Mouse (Mus musculus) liver, postnatal 0 days (tissue): ENCODE results near the gene Txndc17. TPM values are rescaled to one million over a fixed set of nuclear protein-coding genes. Genes with fewer than 3 reads are reported as not detected.

ENCODE experiments used
- ATAC-seq: fragments of 200-750 bp; cut with Nextera tagmentation; 2 replicates; pipeline ENCODE4 v1.8.0; 2017; ENCODE audit warnings: mild to moderate bottlenecking, moderate library complexity
- DNase-seq: peaks from one replicate; pipeline ENCODE4 v3.0.0-alpha.2; 2016
- H3K27ac ChIP-seq: fragments of 300-500 bp; sonication (generic); 2 replicates; pipeline ENCODE4 v1.5.1; 2014; ENCODE audit warnings: antibody characterized with exemption, moderate library complexity, mild to moderate bottlenecking, low read depth
- H3K27me3 ChIP-seq: fragments of 300-500 bp; sonication (generic); 2 replicates; pipeline ENCODE4 v1.6.1; 2014; ENCODE audit warnings: low read length, control low read depth, mixed read lengths; ENCODE audit not compliant: insufficient read depth
- H3K36me3 ChIP-seq: fragments of 300-500 bp; sonication (generic); replicated peaks from 2 replicates; pipeline ENCODE4 v1.6.1; 2014; ENCODE audit warnings: mild to moderate bottlenecking, control low read depth, low read length, moderate library complexity, mixed read lengths; ENCODE audit not compliant: insufficient read depth
- H3K4me1 ChIP-seq: fragments of 300-500 bp; sonication (generic); 2 replicates; pipeline ENCODE4 v1.6.1; 2014; ENCODE audit warnings: antibody characterized with exemption, mild to moderate bottlenecking, control low read depth; ENCODE audit not compliant: insufficient read depth
- H3K4me2 ChIP-seq: fragments of 300-500 bp; sonication (generic); 2 replicates; pipeline ENCODE4 v1.6.1; 2014; ENCODE audit warnings: low read depth, mild to moderate bottlenecking, low read length, moderate library complexity, mixed read lengths
- H3K4me3 ChIP-seq: fragments of 300-500 bp; sonication (generic); 2 replicates; pipeline ENCODE4 v1.5.1; 2014; ENCODE audit warnings: low read depth, low read length
- H3K9ac ChIP-seq: fragments of 300-500 bp; sonication (generic); replicated peaks from 2 replicates; pipeline ENCODE4 v1.6.1; 2014; ENCODE audit warnings: mild to moderate bottlenecking, moderate library complexity
- H3K9me3 ChIP-seq: fragments of 300-500 bp; sonication (generic); 2 replicates; pipeline ENCODE4 v1.6.1; 2016; ENCODE audit warnings: mild to moderate bottlenecking, control low read depth, low read length, mixed read lengths
- CTCF ChIP-seq: sonication (generic); IDR thresholded peaks from 2 replicates; pipeline ENCODE4 v1.5.1; 2016; ENCODE audit warnings: antibody characterized with exemption, low read depth
- EP300 ChIP-seq: IDR thresholded peaks from 2 replicates; pipeline ENCODE4 v1.6.1; 2016; ENCODE audit warnings: antibody characterized with exemption, low read depth, mild to moderate bottlenecking
- WGBS: fragments of 180-500 bp; shearing (Covaris S2); extraction: QIAGEN DNeasy Blood & Tissue Kit; methylation state at CpG from one replicate; pipeline ENCODE4 v1.1.7; 2014; ENCODE audit not compliant: insufficient replicate concordance; 5-methylcytosine and 5-hydroxymethylcytosine counted together
- polyA plus RNA-seq: library from polyadenylated mRNA; unstranded; fragments of >200 nt; fragmentation: Nextera tagmentation; extraction: Ambion mirVana; gene quantifications from 2 replicates; pipeline ENCODE4 v1.2.1, GENCODE M21; 2015

Txndc17 gene
- polyA plus RNA-seq, 1 experiment from 2014 or later = 71.3 TPM

DNA sequence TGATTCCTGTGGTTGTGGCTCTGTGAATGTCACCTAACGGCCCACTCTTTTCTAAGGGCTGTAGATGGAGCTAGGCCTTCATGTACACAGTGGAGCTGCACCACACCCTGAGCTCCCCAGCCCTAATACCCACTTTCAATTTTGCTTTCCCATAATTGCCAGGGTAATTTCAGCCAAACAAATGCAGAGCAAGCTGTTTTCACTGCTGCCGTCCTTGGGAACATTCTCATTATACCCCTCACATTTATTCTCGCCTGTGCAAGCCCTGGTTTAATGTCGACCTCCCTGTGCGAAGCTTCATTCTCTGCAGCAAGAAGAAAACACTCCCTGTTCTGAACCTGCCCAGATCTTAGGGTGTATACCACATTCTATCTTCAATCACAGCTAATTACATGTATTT is 31.4 kb upstream of the Txndc17 start:
- H3K4me3 ChIP-seq = no peak overlapping the region
- H3K9ac ChIP-seq = no peak overlapping the region
- ATAC-seq (no peak), DNase-seq (no peak)
- no peak for TF ChIP-seq EP300
- no peak for TF ChIP-seq CTCF
- H3K9me3 ChIP-seq = no peaks in the 10 kb centered on the region
- 84% methylated on average over 5 of the region's 5 CpGs for WGBS
- no peak overlapping the region for H3K27ac ChIP-seq
- H3K36me3 ChIP-seq = peaks cover 34% of the 10 kb centered on the region
- no peaks in the 10 kb centered on the region for H3K4me1 ChIP-seq
- H3K4me2 ChIP-seq = no peak overlapping the region
- no peaks in the 10 kb centered on the region for H3K27me3 ChIP-seq

DNA sequence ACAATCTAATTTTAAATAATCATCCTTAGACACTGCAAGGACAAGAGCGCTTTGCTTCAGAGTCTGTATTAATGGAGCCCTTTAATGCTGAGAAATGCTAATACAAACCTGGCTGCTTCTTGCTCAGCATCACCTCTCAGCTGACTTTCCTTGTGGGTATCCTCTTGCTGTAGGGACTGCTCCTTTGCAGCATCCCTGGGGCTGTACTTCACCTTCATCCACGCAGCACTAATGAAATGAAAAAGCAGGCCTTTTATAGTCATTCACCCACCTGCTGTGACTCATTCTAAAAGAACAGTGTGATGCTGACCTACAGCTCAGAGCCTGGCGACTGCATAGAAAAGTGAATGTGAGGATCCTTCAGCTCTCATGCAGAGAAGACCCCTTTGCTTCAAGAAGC is 30.8 kb upstream of the Txndc17 start:
- ATAC-seq (no peak), DNase-seq (no peak)
- H3K27me3 ChIP-seq = no peaks in the 10 kb centered on the region
- H3K4me2 ChIP-seq = no peak overlapping the region
- TF ChIP-seq CTCF (no peak), EP300 (no peak)
- H3K4me3 ChIP-seq = no peak overlapping the region
- no peak overlapping the region for H3K9ac ChIP-seq
- 78% methylated on average over 3 of the region's 3 CpGs for WGBS
- no peak overlapping the region for H3K27ac ChIP-seq
- peaks cover 34% of the 10 kb centered on the region for H3K36me3 ChIP-seq
- no peaks in the 10 kb centered on the region for H3K9me3 ChIP-seq
- no peaks in the 10 kb centered on the region for H3K4me1 ChIP-seq

- no peaks in the 10 kb centered on the region for H3K9me3 ChIP-seq
- H3K4me2 ChIP-seq = no peak overlapping the region
- H3K36me3 ChIP-seq = peaks cover 16% of the 10 kb centered on the region
- TF ChIP-seq EP300 = no peak
- no peak for TF ChIP-seq CTCF
- ATAC-seq = no peak
- 87% methylated on average over 5 of the region's 5 CpGs for WGBS
- no peak overlapping the region for H3K4me3 ChIP-seq
- H3K4me1 ChIP-seq = no peaks in the 10 kb centered on the region
- no peaks in the 10 kb centered on the region for H3K27me3 ChIP-seq
- H3K9ac ChIP-seq = no peak overlapping the region
- no peak overlapping the region for H3K27ac ChIP-seq
- DNase-seq = no peak
Measured at GRCm38 (mm10) chr11:72180556-72180955, 26.8 kb upstream of the Txndc17 start.

DNA sequence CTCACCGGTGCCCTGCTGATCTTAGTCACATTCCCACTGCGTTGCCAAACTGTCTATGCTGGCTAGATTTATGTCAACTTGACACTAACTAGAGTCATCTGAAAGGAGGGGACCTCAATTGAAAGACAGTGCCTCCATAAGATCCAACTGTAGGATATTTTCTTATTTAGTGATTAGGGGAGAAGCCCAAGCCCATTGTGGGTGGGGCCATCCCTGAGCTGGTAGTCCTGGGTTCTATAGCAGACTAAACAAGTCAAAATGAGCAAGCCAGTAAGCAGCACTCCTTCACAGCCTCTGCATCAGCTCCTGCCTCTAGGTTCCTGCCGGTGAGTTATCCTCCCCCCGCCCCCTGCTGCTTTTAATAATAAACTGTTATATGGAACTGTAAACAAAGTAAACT is 26.2 kb upstream of the Txndc17 start:
- ATAC-seq = no peak
- no peak overlapping the region for H3K9ac ChIP-seq
- H3K4me3 ChIP-seq = no peak overlapping the region
- TF ChIP-seq CTCF = no peak
- TF ChIP-seq EP300 = no peak
- peaks cover 12% of the 10 kb centered on the region for H3K36me3 ChIP-seq
- DNase-seq = no peak
- H3K4me2 ChIP-seq = no peak overlapping the region
- WGBS = 85% methylated on average over 4 of the region's 4 CpGs
- no peaks in the 10 kb centered on the region for H3K4me1 ChIP-seq
- no peaks in the 10 kb centered on the region for H3K27me3 ChIP-seq
- H3K27ac ChIP-seq = no peak overlapping the region
- H3K9me3 ChIP-seq = no peaks in the 10 kb centered on the region

DNA sequence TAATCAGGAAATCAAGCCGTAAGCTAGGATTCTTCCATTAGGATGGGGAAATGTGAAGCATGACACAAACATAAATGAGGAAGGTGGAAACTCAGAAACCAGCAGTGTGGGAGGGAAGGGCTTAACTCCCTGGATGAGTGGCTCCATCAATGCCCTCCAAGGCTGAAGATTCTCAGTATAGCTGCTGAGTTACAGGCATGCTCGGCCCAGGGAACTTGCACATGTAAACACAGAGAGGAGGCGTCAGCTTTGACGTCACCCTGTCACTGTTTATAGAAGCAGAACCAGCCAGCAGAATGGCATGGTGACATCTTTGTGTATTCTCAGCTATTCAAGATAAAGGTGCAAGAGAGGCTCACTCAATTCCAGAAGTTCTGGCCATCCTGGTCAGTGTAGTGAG is 23.1 kb upstream of the Txndc17 start:
- Histone ChIP-seq H3K4me1 (no peaks in the 10 kb centered on the region), H3K9me3 (no peaks in the 10 kb centered on the region), H3K9ac (no peak overlapping the region), H3K27ac (no peak overlapping the region), H3K27me3 (no peaks in the 10 kb centered on the region), H3K36me3 (peaks cover 3% of the 10 kb centered on the region), H3K4me3 (no peak overlapping the region), H3K4me2 (no peak overlapping the region)
- no peak for ATAC-seq
- no peak for TF ChIP-seq CTCF
- no peak for TF ChIP-seq EP300
- DNase-seq = no peak
- 64% methylated on average over 4 of the region's 4 CpGs for WGBS

DNA sequence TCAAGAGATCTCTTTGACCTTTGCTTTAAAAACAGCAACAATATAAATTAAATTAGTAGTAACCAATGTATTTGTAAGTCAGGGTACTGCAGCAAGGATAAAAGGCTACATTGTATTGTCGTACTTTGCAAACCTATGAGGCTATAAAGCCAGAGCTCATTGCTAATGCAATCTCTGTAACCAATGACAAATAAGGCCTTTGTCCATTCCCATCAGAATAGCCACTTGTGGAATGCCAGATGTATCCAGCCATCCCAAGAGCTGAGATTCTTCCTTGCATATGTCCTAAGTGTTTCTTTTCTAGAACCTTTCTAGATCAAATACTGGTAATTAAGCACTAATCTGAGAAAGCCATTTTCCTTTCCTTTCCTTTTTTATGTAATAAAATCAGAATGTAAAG is 16.5 kb upstream of the Txndc17 start:
- Histone ChIP-seq H3K9me3 (no peaks in the 10 kb centered on the region), H3K9ac (no peak overlapping the region), H3K4me2 (no peak overlapping the region), H3K4me1 (no peaks in the 10 kb centered on the region), H3K36me3 (peaks cover 12% of the 10 kb centered on the region), H3K27ac (no peak overlapping the region), H3K4me3 (no peak overlapping the region), H3K27me3 (no peaks in the 10 kb centered on the region)
- no peak for DNase-seq
- WGBS = 85% methylated on average over 1 of the region's 1 CpGs
- no peak for ATAC-seq
- no peak for TF ChIP-seq CTCF
- TF ChIP-seq EP300 = no peak

DNA sequence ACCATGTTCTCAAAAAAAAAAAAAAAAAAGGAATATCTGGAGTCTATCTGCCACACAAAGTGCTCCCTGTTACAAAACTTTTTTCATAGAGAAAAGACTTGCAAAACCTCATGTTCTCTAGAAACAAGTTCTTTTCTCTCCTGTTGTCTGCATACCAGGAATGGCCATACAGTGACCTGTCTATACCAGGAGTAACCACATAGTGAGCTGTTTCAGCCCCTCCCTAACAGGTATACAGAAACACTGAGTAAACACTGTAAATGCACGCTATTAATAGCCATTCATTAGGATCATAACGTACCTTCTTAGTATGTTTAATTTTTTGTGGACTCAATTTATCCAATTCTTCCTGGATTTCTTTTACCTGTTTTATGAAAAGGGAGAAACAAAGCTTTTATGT is 13.1 kb upstream of the Txndc17 start:
- TF ChIP-seq EP300 (no peak), CTCF (no peak)
- H3K9me3 ChIP-seq = no peaks in the 10 kb centered on the region
- DNase-seq = no peak
- WGBS = 89% methylated on average over 2 of the region's 2 CpGs
- H3K27ac ChIP-seq = no peak overlapping the region
- no peak overlapping the region for H3K4me3 ChIP-seq
- H3K9ac ChIP-seq = no peak overlapping the region
- peaks cover 24% of the 10 kb centered on the region for H3K36me3 ChIP-seq
- H3K4me2 ChIP-seq = no peak overlapping the region
- ATAC-seq = no peak
- H3K27me3 ChIP-seq = no peaks in the 10 kb centered on the region
- H3K4me1 ChIP-seq = no peaks in the 10 kb centered on the region
